In genomic region chr14:36892762-36893358, GRCm38 (mm10) we compare ENCODE assay signal across 14 mouse cellular contexts.
DNase-seq lines count a peak whose midpoint lies in the region; TF ChIP-seq lines count a peak whose summit lies in the region.
"Had no signal": no experiment of that assay in that cellular context is flagged by ENCODE, and none has a peak within 500 bp of the region (broad histone marks: within the 10 kb centered on the region; RNA-seq: fewer than 3 reads in every experiment).

No protein-coding gene starts in this region.

- peaks cover 12% of the 10 kb centered on the region for H3K36me3 ChIP-seq in myocyte (ENCODE audit: control insufficient read depth, insufficient read depth)

- peak overlapping the region; percentile 62 for H3K4me2 ChIP-seq in myocyte (ENCODE audit: low read depth)
- H3K4me2 ChIP-seq: hindbrain, embryonic 13.5 days; limb, embryonic 15.5 days; neural tube, embryonic 12.5 days had no signal

- H3K4me3 ChIP-seq in myocyte, result no peak overlapping the region
- H3K4me3 ChIP-seq: erythroblast, embryonic 14.5 days; hindbrain, embryonic 13.5 days; limb, embryonic 15.5 days; neural tube, embryonic 12.5 days had no signal

- H3K79me2 ChIP-seq in myocyte (ENCODE audit: control insufficient read depth, insufficient read depth), result no peaks in the 10 kb centered on the region

- H3ac ChIP-seq in myocyte (ENCODE audit: control insufficient read depth, insufficient read length), result no peak overlapping the region

- H3K27me3 ChIP-seq in myocyte (ENCODE audit: control insufficient read depth, insufficient read depth, insufficient read length), result no peaks in the 10 kb centered on the region
- H3K27me3 ChIP-seq: hindbrain, embryonic 13.5 days; limb, embryonic 15.5 days; neural tube, embryonic 12.5 days had no signal

- no peak for TF ChIP-seq POLR2A in myocyte (IDR thresholded peaks at IDR 0.05; ENCODE audit: insufficient read length, low read depth)

- DNase-seq in adrenal gland, postnatal 10 days, result peak; percentile 7
- no peak for DNase-seq in adrenal gland, postnatal 4 days (ENCODE audit: low spot score in 2 of 2)
- peak; percentile 76 for DNase-seq in adipocyte (ENCODE audit: low spot score)
- DNase-seq in kidney, adult 11 months, result peak; percentile 54
- DNase-seq in spleen, postnatal 14 days (ENCODE audit: low spot score in 2 of 2), result no peak
- no peak for DNase-seq in thymus, postnatal 4 days
- DNase-seq in right cerebral cortex, adult 18-20 months, result no peak
- DNase-seq: B cell, adult 2 months; cerebellum, adult 2 months had no signal

TF ChIP-seq in myocyte, 11 proteins besides CTCF, POLR2A, EP300 and RAD21:
- peak; percentile 56; the same call in 1 of the 2 replicates for TF ChIP-seq CEBPB (IDR thresholded peaks at IDR 0.05; ENCODE audit: insufficient read depth, poor library complexity, severe bottlenecking)
- no peak for TF ChIP-seq MYOD1 (IDR thresholded peaks at IDR 0.05; ENCODE audit: control insufficient read depth in 1 of 3, insufficient read length in 2 of 3, low read depth in 2 of 3)
TF ChIP-seq in myocyte: peak in this region for 1.

Comparison
In these comparisons a context has a peak if more than half of its experiments do, and no peak if none do; other contexts are left out.
1. DNase-seq: peak in adrenal gland, postnatal 10 days (single experiment), adipocyte (single experiment) and kidney, adult 11 months (single experiment); none in adrenal gland, postnatal 4 days (0 of 2), spleen, postnatal 14 days (0 of 2), thymus, postnatal 4 days (single experiment) and right cerebral cortex, adult 18-20 months (single experiment).